Mouse (Mus musculus): ENCODE measurements around the gene Cdhr2.

DNA sequence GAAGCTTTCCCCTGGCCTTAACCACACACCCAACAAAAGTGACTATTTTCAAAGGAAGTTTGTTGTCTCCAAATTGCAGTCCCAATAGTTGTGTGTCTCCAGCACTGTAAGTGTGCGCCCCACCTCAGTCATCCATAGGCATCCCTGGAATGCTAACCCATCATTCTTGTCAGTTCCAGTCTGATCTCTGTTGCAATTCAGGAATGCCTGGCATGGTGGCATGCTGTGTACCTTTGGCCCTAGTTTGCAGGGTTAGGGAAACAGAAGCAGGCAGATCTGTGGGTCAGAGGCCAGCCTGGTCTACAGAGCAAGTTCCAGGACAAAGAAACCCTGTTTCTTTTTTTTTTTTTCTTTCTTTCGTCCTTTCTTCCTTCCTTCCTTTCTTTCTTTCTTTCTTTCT, 30.8 kb upstream of the Cdhr2 start:
- TF ChIP-seq POLR2A (IDR thresholded peaks at IDR 0.05; ENCODE audit: insufficient read depth, low read depth, low read length) (no peak), CTCF (IDR thresholded peaks at IDR 0.05) (no peak), EP300 (IDR thresholded peaks at IDR 0.05; ENCODE audit: insufficient read depth, low read depth, low read length) (no peak)

Measured in heart, adult 2 months (tissue).